Mouse (Mus musculus): ENCODE measurements around the gene A930033H14Rik.

Gene A930033H14Rik

GRCm38 (mm10) chr10:69193721-69194120 lies 19.2 kb downstream of the A930033H14Rik start:
- no peak for DNase-seq (ENCODE audit: extremely low spot score)

DNA sequence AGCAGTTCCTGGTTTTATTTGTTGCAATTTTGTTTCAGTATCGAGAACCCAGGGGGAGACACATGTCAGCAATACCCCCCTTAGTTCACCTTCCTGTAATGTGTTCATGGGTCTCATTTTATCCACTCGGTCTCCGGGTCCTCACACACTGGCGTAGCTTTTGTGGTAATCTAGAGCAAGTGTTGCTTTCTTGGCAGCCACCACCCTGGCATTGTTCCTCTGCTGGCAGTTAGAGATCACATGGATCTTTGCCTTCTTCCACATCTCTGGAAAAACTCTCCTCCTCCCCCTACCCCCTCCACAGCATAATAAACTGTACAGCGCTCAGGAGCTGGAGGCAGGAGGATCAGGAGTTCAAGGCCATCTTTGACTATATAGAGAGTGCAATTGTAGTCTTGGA lies 20.6 kb downstream of the A930033H14Rik start:
- no peak for DNase-seq (ENCODE audit: extremely low spot score)

DNA sequence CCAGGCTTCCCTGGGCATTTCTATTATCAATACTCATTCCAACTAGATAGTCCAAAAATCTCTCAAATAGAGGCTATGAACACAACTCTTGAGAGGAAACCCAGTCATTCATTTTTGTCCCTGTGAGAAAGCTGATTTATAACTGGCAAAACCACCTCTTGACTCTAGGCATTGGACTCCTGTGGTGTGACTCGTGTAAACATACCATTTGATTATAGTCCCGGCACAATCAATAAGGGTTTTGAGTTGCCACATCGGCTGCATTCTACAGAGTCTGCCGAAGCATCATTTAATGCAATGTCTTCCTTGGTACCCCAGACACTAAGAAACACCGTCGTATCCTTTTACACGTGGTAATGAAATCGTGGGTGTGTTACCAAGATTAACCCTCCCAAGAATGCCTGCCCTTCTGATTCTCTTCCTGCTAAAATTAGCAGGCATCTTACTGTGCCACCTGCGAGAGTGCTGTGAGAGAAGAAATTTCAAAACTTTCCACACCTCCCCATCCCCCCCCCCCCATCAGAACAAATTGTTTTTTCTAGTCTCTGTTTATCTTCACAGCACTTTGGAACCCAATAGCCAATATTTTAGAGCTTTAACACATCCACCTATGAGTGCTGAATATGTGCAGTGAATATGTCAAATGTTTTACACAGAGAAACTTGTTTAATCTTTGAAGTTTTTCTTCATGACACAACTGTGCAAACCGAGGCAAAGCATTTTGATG lies 22.3 kb downstream of the A930033H14Rik start:
- DNase-seq (ENCODE audit: extremely low spot score), result no peak

- no peak for DNase-seq (ENCODE audit: extremely low spot score)
These were observed 25.0 kb downstream of the A930033H14Rik start for GRCm38 (mm10) chr10:69187773-69188443.

GRCm38 (mm10) chr10:69185894-69186893 lies 26.7 kb downstream of the A930033H14Rik start:
- DNase-seq (ENCODE audit: extremely low spot score), result peak; percentile 76

DNA sequence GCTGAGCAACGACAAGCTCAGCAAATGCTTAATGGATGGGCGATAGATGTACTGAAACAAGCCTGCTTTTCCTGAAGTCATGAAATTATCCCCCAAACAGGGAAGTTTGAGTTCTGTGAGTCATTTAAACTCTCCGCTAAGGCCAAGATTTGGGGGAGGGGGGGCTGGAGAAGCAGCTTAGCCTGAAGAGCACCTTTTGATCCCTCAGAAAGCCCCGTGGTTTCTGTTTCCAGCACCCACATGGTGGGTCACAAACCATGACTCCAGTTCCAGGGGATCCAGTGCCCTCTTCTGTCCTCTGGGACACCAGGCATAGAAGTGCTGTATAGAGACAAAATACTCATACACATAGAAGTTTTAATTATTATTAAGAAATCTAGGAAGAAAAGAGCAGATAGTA lies 27.5 kb downstream of the A930033H14Rik start:
- DNase-seq (ENCODE audit: extremely low spot score), result no peak

- DNase-seq (ENCODE audit: extremely low spot score), result no peak
These were observed 28.0 kb downstream of the A930033H14Rik start for GRCm38 (mm10) chr10:69184903-69185302.

- DNase-seq (ENCODE audit: extremely low spot score), result no peak
These were observed 31.9 kb downstream of the A930033H14Rik start for GRCm38 (mm10) chr10:69180997-69181396.

DNA sequence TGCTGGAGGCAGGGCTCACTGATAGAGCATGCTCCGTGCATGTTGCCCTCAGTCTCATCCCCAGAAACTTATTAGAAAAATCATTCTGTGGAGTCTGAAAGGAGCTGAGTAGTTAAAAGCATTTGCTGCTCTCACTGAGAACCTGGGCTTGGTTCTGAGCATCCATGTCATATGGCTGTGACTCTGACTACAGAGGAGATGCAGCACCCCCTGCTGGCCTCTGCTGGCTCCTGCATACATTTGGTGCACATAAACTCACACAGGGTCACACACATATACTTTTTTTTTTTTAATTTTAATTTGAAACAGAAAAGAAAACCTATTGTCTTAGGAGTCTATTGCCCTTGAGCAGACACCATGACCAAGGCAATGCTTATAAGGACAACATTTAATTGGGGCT lies 33.6 kb downstream of the A930033H14Rik start:
- no peak for DNase-seq (ENCODE audit: extremely low spot score)

DNA sequence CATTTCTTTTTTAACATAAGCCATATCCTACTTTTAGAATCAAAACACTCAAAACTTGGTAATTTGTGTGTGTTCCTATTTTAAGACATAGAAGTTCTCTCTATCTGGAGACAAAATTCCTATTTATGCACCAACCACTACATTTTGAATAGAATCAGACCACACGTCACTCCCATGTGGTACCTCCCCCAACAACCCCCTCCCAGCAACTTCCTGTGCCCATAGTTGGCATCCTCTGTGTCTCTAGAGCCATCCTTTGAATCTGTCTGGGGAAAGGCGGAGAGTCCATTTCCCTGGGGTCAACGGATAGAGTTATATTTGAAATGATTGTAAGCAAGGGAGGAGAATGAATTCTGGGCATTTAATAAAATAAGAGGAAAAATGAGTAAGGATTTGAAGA lies 36.8 kb downstream of the A930033H14Rik start:
- no peak for DNase-seq (ENCODE audit: extremely low spot score)

- DNase-seq (ENCODE audit: extremely low spot score), result no peak
These were observed 40.5 kb downstream of the A930033H14Rik start for GRCm38 (mm10) chr10:69172412-69172811.

- DNase-seq (ENCODE audit: extremely low spot score), result no peak
These were observed 46.4 kb downstream of the A930033H14Rik start for GRCm38 (mm10) chr10:69166514-69166913.

GRCm38 (mm10) chr10:69165847-69166246 lies 47.1 kb downstream of the A930033H14Rik start:
- no peak for DNase-seq (ENCODE audit: extremely low spot score)

GRCm38 (mm10) chr10:69165125-69165524 lies 47.8 kb downstream of the A930033H14Rik start:
- DNase-seq (ENCODE audit: extremely low spot score), result peak; percentile 41

GRCm38 (mm10) chr10:69163216-69163615 lies 49.7 kb downstream of the A930033H14Rik start:
- DNase-seq (ENCODE audit: extremely low spot score), result no peak

- DNase-seq (ENCODE audit: extremely low spot score), result no peak
These were observed 50.3 kb downstream of the A930033H14Rik start for GRCm38 (mm10) chr10:69162577-69162976.

GRCm38 (mm10) chr10:69161503-69161902 lies 51.4 kb downstream of the A930033H14Rik start:
- no peak for DNase-seq (ENCODE audit: extremely low spot score)

GRCm38 (mm10) chr10:69160877-69161276 lies 52.0 kb downstream of the A930033H14Rik start:
- DNase-seq (ENCODE audit: extremely low spot score), result no peak

Data from embryo, embryonic 9.5 days (tissue).